Mouse (Mus musculus): Measurements from ENCODE around the gene Prss35. TPM values are rescaled to one million over a fixed set of nuclear protein-coding genes. Genes with fewer than 3 reads are reported as not detected.
A peak's percentile ranks its signal among the peaks of the same experiment; 100 is the strongest.

Prss35 gene
- 0.06 and 0.12 TPM in 2 replicates for polyA plus RNA-seq (2012; rRNA removed)

- H3K27me3 ChIP-seq (ENCODE audit: control insufficient read depth, insufficient read depth, low read length), result no peaks in the 10 kb centered on the region
- no peak for TF ChIP-seq POLR2A (IDR thresholded peaks at IDR 0.05; ENCODE audit: low read depth, low read length)
- TF ChIP-seq CTCF (IDR thresholded peaks at IDR 0.05; ENCODE audit: extremely low read depth, insufficient read depth, insufficient read length, insufficient replicate concordance), result no peak
- H3K4me3 ChIP-seq (ENCODE audit: extremely low read depth, insufficient read depth, insufficient read length), result no peak within 1 kb of the TSS
- no peak within 1 kb of the TSS for H3K27ac ChIP-seq (ENCODE audit: insufficient read depth, low read length)
- H3K4me1 ChIP-seq (ENCODE audit: control insufficient read depth, insufficient read depth, insufficient read length), result no peaks in the 10 kb centered on the region
- no peak for DNase-seq (ENCODE audit: low read depth in 1 of 2, low spot score in 2 of 2)
- no peaks in the 10 kb centered on the region for H3K36me3 ChIP-seq (ENCODE audit: control insufficient read depth, insufficient read depth, low read length)
- WGBS, result 13% methylated on average over 19 of the region's 19 CpGs
Observed at GRCm38 (mm10) chr9:86742959-86743911, at the start of gene Prss35. Prss35 (plus strand) TSS chr9:86743649.

GRCm38 (mm10) chr9:86693935-86694334, 49.5 kb upstream of the Prss35 start:
- peaks cover 10% of the 10 kb centered on the region for H3K27me3 ChIP-seq (ENCODE audit: control insufficient read depth, insufficient read depth, low read length)
- no peak overlapping the region for H3K27ac ChIP-seq (ENCODE audit: insufficient read depth, low read length)
- no peaks in the 10 kb centered on the region for H3K4me1 ChIP-seq (ENCODE audit: control insufficient read depth, insufficient read depth, insufficient read length)
- DNase-seq (ENCODE audit: low read depth in 1 of 2, low spot score in 2 of 2), result no peak
- TF ChIP-seq POLR2A (IDR thresholded peaks at IDR 0.05; ENCODE audit: low read depth, low read length) (no peak), CTCF (IDR thresholded peaks at IDR 0.05; ENCODE audit: extremely low read depth, insufficient read depth, insufficient read length, insufficient replicate concordance) (no peak)
- H3K36me3 ChIP-seq (ENCODE audit: control insufficient read depth, insufficient read depth, low read length), result no peaks in the 10 kb centered on the region
- WGBS, result 82% methylated on average over 6 of the region's 6 CpGs
- no peak overlapping the region for H3K4me3 ChIP-seq (ENCODE audit: extremely low read depth, insufficient read depth, insufficient read length)

DNA sequence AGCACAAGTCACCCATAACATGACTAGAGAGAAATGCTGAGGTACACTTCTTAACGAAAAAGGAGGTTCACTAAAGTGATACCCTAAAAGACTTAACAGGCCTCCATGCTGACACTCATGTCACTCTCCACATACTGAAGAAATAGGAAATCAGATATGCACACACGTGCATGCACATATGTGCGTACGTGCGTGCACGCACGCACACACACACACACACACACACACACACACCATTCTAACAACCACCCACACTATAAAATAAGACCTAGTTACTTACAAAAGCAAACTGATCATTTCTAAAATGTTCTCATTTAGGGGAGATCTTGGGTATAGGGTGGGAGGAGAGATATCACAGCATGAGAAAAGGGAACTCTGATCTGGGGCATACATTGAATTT, 48.8 kb upstream of the Prss35 start:
- WGBS, result 88% methylated on average over 7 of the region's 7 CpGs
- DNase-seq (ENCODE audit: low read depth in 1 of 2, low spot score in 2 of 2), result no peak
- TF ChIP-seq CTCF (IDR thresholded peaks at IDR 0.05; ENCODE audit: extremely low read depth, insufficient read depth, insufficient read length, insufficient replicate concordance) (no peak), POLR2A (IDR thresholded peaks at IDR 0.05; ENCODE audit: low read depth, low read length) (no peak)
- Histone ChIP-seq H3K27me3 (ENCODE audit: control insufficient read depth, insufficient read depth, low read length) (peaks cover 10% of the 10 kb centered on the region), H3K27ac (ENCODE audit: insufficient read depth, low read length) (no peak overlapping the region), H3K4me1 (ENCODE audit: control insufficient read depth, insufficient read depth, insufficient read length) (no peaks in the 10 kb centered on the region), H3K36me3 (ENCODE audit: control insufficient read depth, insufficient read depth, low read length) (no peaks in the 10 kb centered on the region), H3K4me3 (ENCODE audit: extremely low read depth, insufficient read depth, insufficient read length) (no peak overlapping the region)

GRCm38 (mm10) chr9:86695199-86695817, 48.1 kb upstream of the Prss35 start:
- Histone ChIP-seq H3K27me3 (ENCODE audit: control insufficient read depth, insufficient read depth, low read length) (peaks cover 10% of the 10 kb centered on the region), H3K4me1 (ENCODE audit: control insufficient read depth, insufficient read depth, insufficient read length) (no peaks in the 10 kb centered on the region), H3K4me3 (ENCODE audit: extremely low read depth, insufficient read depth, insufficient read length) (peak overlapping the region; percentile 9), H3K27ac (ENCODE audit: insufficient read depth, low read length) (no peak overlapping the region), H3K36me3 (ENCODE audit: control insufficient read depth, insufficient read depth, low read length) (no peaks in the 10 kb centered on the region)
- DNase-seq (ENCODE audit: low read depth in 1 of 2, low spot score in 2 of 2), result no peak
- 5% methylated on average over 56 of the region's 56 CpGs for WGBS
- TF ChIP-seq POLR2A (IDR thresholded peaks at IDR 0.05; ENCODE audit: low read depth, low read length), result no peak
- no peak for TF ChIP-seq CTCF (IDR thresholded peaks at IDR 0.05; ENCODE audit: extremely low read depth, insufficient read depth, insufficient read length, insufficient replicate concordance)

DNA sequence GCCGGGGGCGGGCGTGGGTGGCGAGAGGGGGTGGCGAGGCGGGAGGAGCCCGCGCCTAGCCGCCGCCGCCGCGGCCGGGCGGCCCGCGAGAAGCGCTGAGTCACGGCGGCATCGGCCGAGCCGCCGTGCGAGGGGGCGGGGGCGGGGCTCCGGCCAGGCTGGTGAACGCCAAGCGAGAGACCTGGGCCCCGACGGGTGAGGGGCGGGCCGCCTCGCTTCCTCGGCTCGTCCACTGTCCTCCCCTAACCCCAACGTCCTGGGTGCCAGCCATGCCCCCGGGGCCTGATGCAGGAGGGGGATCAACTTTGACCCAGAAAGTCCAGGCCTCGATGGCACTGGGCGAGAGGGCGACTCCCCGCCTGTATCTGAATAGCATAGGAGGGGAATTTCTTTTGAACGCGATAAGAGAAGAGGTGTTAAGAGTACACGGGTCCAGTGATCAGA, 47.6 kb upstream of the Prss35 start, which contains the start of gene Me1:
Me1 (minus strand) TSS at position 136 of the 444 bp plus-strand sequence.
- Histone ChIP-seq H3K4me3 (ENCODE audit: extremely low read depth, insufficient read depth, insufficient read length) (peak within 1 kb of the TSS; percentile 33), H3K4me1 (ENCODE audit: control insufficient read depth, insufficient read depth, insufficient read length) (no peaks in the 10 kb centered on the region), H3K27ac (ENCODE audit: insufficient read depth, low read length) (no peak within 1 kb of the TSS), H3K36me3 (ENCODE audit: control insufficient read depth, insufficient read depth, low read length) (no peaks in the 10 kb centered on the region), H3K27me3 (ENCODE audit: control insufficient read depth, insufficient read depth, low read length) (peaks cover 10% of the 10 kb centered on the region)
- WGBS, result 4% methylated on average over 46 of the region's 46 CpGs
- TF ChIP-seq CTCF (IDR thresholded peaks at IDR 0.05; ENCODE audit: extremely low read depth, insufficient read depth, insufficient read length, insufficient replicate concordance), result no peak
- no peak for TF ChIP-seq POLR2A (IDR thresholded peaks at IDR 0.05; ENCODE audit: low read depth, low read length)
- no peak for DNase-seq (ENCODE audit: low read depth in 1 of 2, low spot score in 2 of 2)

DNA sequence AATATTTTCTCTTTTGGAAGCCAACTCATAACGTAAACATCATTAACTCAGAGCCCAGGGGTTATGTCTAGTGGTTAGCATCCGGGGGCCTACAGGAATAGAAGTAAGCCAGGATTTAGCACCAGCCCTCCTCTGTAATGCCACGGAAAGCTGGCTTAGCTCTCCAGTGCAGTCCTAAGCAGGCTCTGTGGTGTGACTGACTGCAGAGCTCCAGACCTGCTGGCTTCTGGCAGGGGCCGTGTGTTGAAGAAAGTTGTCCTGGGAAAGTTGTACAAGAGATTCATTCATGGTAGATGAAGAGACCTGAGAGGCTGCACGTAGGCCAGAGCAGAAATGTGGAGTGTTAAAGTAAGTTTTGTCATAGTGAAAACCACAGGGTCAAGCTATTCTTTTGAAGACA, 42.2 kb upstream of the Prss35 start:
- Histone ChIP-seq H3K27me3 (ENCODE audit: control insufficient read depth, insufficient read depth, low read length) (no peaks in the 10 kb centered on the region), H3K4me1 (ENCODE audit: control insufficient read depth, insufficient read depth, insufficient read length) (no peaks in the 10 kb centered on the region), H3K36me3 (ENCODE audit: control insufficient read depth, insufficient read depth, low read length) (no peaks in the 10 kb centered on the region), H3K4me3 (ENCODE audit: extremely low read depth, insufficient read depth, insufficient read length) (no peak overlapping the region), H3K27ac (ENCODE audit: insufficient read depth, low read length) (no peak overlapping the region)
- TF ChIP-seq CTCF (IDR thresholded peaks at IDR 0.05; ENCODE audit: extremely low read depth, insufficient read depth, insufficient read length, insufficient replicate concordance), result no peak
- no peak for TF ChIP-seq POLR2A (IDR thresholded peaks at IDR 0.05; ENCODE audit: low read depth, low read length)
- WGBS, result 72% methylated on average over 5 of the region's 5 CpGs
- DNase-seq (ENCODE audit: low read depth in 1 of 2, low spot score in 2 of 2), result no peak

Measured in spleen, adult 2 months (tissue).